8 mouse cellular contexts compared by ENCODE assay signal in genomic region chr1:4572311-4572710, GRCm38 (mm10).
DNase-seq lines count a peak whose midpoint lies in the region; ATAC-seq lines count a peak whose summit lies in the region.

No protein-coding gene starts in this region.

- H3K27me3 ChIP-seq in heart, embryonic 13.5 days (replicated peaks) = peaks cover 23% of the 10 kb centered on the region; the same call in 1 of the 2 replicates
- no peaks in the 10 kb centered on the region for H3K27me3 ChIP-seq in embryonic facial prominence, embryonic 11.5 days (ENCODE audit: control insufficient read depth, insufficient read depth, low read length)
- no peaks in the 10 kb centered on the region for H3K27me3 ChIP-seq in hindbrain, embryonic 15.5 days
- no peaks in the 10 kb centered on the region for H3K27me3 ChIP-seq in midbrain, embryonic 13.5 days

- peak overlapping the region; percentile 87 for H3K27ac ChIP-seq in heart, embryonic 13.5 days (replicated peaks)
- H3K27ac ChIP-seq in embryonic facial prominence, embryonic 11.5 days (replicated peaks; ENCODE audit: low read depth, low read length) = no peak overlapping the region
- H3K27ac ChIP-seq in hindbrain, embryonic 15.5 days (replicated peaks) = peak overlapping the region; percentile 91
- peak overlapping the region; percentile 88 for H3K27ac ChIP-seq in midbrain, embryonic 13.5 days

- no peak for ATAC-seq in heart, embryonic 13.5 days (ENCODE audit: extremely low read depth, insufficient number of reproducible peaks, low FRiP score, low TSS enrichment)
- no peak for ATAC-seq in embryonic facial prominence, embryonic 11.5 days (replicated peaks; ENCODE audit: insufficient number of reproducible peaks, low FRiP score, low TSS enrichment, low read depth)
- no peak for ATAC-seq in hindbrain, embryonic 15.5 days (ENCODE audit: low FRiP score, low read depth)
- no peak for ATAC-seq in midbrain, embryonic 13.5 days
- ATAC-seq in granulocyte monocyte progenitor cell, adult 5-6 weeks (replicated peaks; ENCODE audit: poor library complexity, severe bottlenecking) = no peak

- intact Hi-C loops in heart, postnatal 10 days (cut with DNase I) = no loop called here

- 0 out of 2 replicates have a peak, but pooled peaks cover 6% of the 10 kb centered on the region for H3K4me1 ChIP-seq in heart, embryonic 13.5 days
- no peaks in the 10 kb centered on the region for H3K4me1 ChIP-seq in embryonic facial prominence, embryonic 11.5 days (ENCODE audit: control insufficient read depth, insufficient read depth, low read length)
- peaks cover 3% of the 10 kb centered on the region for H3K4me1 ChIP-seq in hindbrain, embryonic 15.5 days (replicated peaks)
- peaks cover 3% of the 10 kb centered on the region for H3K4me1 ChIP-seq in midbrain, embryonic 13.5 days (replicated peaks)

- H3K4me3 ChIP-seq in heart, embryonic 13.5 days = peak overlapping the region; percentile 63
- no peak overlapping the region for H3K4me3 ChIP-seq in embryonic facial prominence, embryonic 11.5 days (ENCODE audit: low read depth, low read length)
- H3K4me3 ChIP-seq in hindbrain, embryonic 15.5 days = peak overlapping the region; percentile 60
- peak overlapping the region; percentile 55 for H3K4me3 ChIP-seq in midbrain, embryonic 13.5 days (replicated peaks)

- WGBS in heart, embryonic 13.5 days = 50% methylated on average over 3 of the region's 3 CpGs
- WGBS in embryonic facial prominence, embryonic 11.5 days = 54% methylated on average over 3 of the region's 3 CpGs
- 32% methylated on average over 3 of the region's 3 CpGs for WGBS in hindbrain, embryonic 15.5 days
- 39% methylated on average over 3 of the region's 3 CpGs for WGBS in midbrain, embryonic 13.5 days

- peak overlapping the region; percentile 85 for H3K4me2 ChIP-seq in heart, embryonic 13.5 days
- peak overlapping the region; percentile 75 for H3K4me2 ChIP-seq in embryonic facial prominence, embryonic 11.5 days (ENCODE audit: low read depth, low read length)
- H3K4me2 ChIP-seq in hindbrain, embryonic 15.5 days = peak overlapping the region; percentile 81
- peak overlapping the region; percentile 70 for H3K4me2 ChIP-seq in midbrain, embryonic 13.5 days (replicated peaks)

- DNase-seq in heart, postnatal 10 days = no peak
- DNase-seq in embryonic facial prominence, embryonic 11.5 days (ENCODE audit: low spot score) = no peak
- no peak for DNase-seq in adrenal gland, adult 18-20 months (ENCODE audit: low spot score in 2 of 2)
- DNase-seq in layer of hippocampus, adult 18-20 months (ENCODE audit: low spot score in 2 of 2) = no peak

- H3K9ac ChIP-seq in heart, embryonic 13.5 days = peak overlapping the region; percentile 84; the same call in 1 of the 2 replicates
- peak overlapping the region; percentile 72 for H3K9ac ChIP-seq in embryonic facial prominence, embryonic 11.5 days (replicated peaks; ENCODE audit: low read length)
- peak overlapping the region; percentile 81 for H3K9ac ChIP-seq in hindbrain, embryonic 15.5 days
- H3K9ac ChIP-seq in midbrain, embryonic 13.5 days (replicated peaks) = peak overlapping the region; percentile 87; the same call in 1 of the 2 replicates

- H3K36me3 ChIP-seq in heart, embryonic 13.5 days = no peaks in the 10 kb centered on the region
- no peaks in the 10 kb centered on the region for H3K36me3 ChIP-seq in embryonic facial prominence, embryonic 11.5 days (replicated peaks; ENCODE audit: control insufficient read depth, insufficient read depth, low read depth, low read length)
- no peaks in the 10 kb centered on the region for H3K36me3 ChIP-seq in hindbrain, embryonic 15.5 days
- no peaks in the 10 kb centered on the region for H3K36me3 ChIP-seq in midbrain, embryonic 13.5 days

- H3K9me3 ChIP-seq in heart, embryonic 13.5 days = peaks cover 6% of the 10 kb centered on the region; the same call in 1 of the 2 replicates
- H3K9me3 ChIP-seq in embryonic facial prominence, embryonic 11.5 days (replicated peaks; ENCODE audit: control insufficient read depth, low read length) = no peaks in the 10 kb centered on the region; the same call in 1 of the 2 replicates
- no peaks in the 10 kb centered on the region for H3K9me3 ChIP-seq in hindbrain, embryonic 15.5 days
- H3K9me3 ChIP-seq in midbrain, embryonic 13.5 days = peaks cover 5% of the 10 kb centered on the region; the same call in 1 of the 2 replicates
